Mouse (Mus musculus): ENCODE data around the gene Sun1.

- TF ChIP-seq CTCF (IDR thresholded peaks at IDR 0.05; ENCODE audit: low read depth, low read length) (peak; percentile 92), POLR2A (IDR thresholded peaks at IDR 0.05; ENCODE audit: borderline replicate concordance, low read depth, low read length) (no peak)
These were observed 81.8 kb downstream of the Sun1 start for GRCm38 (mm10) chr5:139282191-139282590.
